Mouse (Mus musculus): ENCODE data around the gene Sdhc.

DNA sequence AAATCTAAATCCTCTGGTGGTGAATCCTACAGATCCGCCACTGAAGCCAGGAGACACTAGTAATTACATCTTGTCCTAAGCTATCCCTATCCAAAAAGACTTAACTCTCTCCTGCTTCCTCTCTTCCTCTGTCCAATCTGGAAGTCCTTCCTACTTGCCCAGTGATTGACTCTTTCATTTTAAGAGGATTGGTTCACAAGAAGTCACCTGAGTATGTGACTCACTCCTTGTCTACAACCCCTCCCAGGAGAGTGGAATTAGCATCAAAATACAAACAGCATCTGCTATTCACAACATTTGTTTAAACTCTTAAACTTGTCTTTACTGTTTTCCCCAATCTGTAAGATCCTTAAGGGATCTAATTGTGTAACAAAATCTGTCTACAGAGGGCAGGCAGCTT is 60.5 kb downstream of the Sdhc start:
- TF ChIP-seq CTCF (IDR thresholded peaks at IDR 0.05; ENCODE audit: borderline replicate concordance, insufficient read depth, low read length) (no peak), POLR2A (IDR thresholded peaks at IDR 0.05; ENCODE audit: low read depth, low read length) (no peak)
